Mouse (Mus musculus) intestine, embryonic 14.5 days (tissue): ENCODE results near the gene Atoh8. TPM values are rescaled to one million over a fixed set of nuclear protein-coding genes. Genes with fewer than 3 reads are reported as not detected.

Experiments
- ATAC-seq: fragments of 200-750 bp; cut with Nextera tagmentation; replicated peaks from 2 replicates; pipeline ENCODE4 v1.8.0; 2017; ENCODE audit warnings: low read depth, moderate number of reproducible peaks, moderate TSS enrichment, moderate library complexity; ENCODE audit not compliant: low FRiP score, low TSS enrichment
- DNase-seq: peaks from one replicate; pipeline ENCODE4 v3.0.0-alpha.2; 2018; ENCODE audit warnings: low spot score
- H3K27ac ChIP-seq: fragments of 300-500 bp; sonication (generic); 2 replicates; pipeline ENCODE4 v1.5.1; 2014; ENCODE audit warnings: low read depth, mild to moderate bottlenecking, control low read depth
- H3K27me3 ChIP-seq: fragments of 300-500 bp; sonication (generic); replicated peaks from 2 replicates; pipeline ENCODE4 v1.6.1; 2014; ENCODE audit warnings: low read length, control low read depth; ENCODE audit not compliant: control insufficient read depth, insufficient read depth
- H3K36me3 ChIP-seq: fragments of 300-500 bp; sonication (generic); 2 replicates; pipeline ENCODE4 v1.6.1; 2014; ENCODE audit warnings: low read length, control low read depth; ENCODE audit not compliant: control insufficient read depth, insufficient read depth
- H3K4me1 ChIP-seq: fragments of 300-500 bp; sonication (generic); replicated peaks from 2 replicates; pipeline ENCODE4 v1.6.1; 2014; ENCODE audit warnings: low read length, control low read depth, mixed read lengths; ENCODE audit not compliant: control insufficient read depth, insufficient read depth
- H3K4me2 ChIP-seq: fragments of 300-500 bp; sonication (generic); 2 replicates; pipeline ENCODE4 v1.6.1; 2014; ENCODE audit warnings: low read length
- H3K4me3 ChIP-seq: fragments of 300-500 bp; sonication (generic); 2 replicates; pipeline ENCODE4 v1.5.1; 2014; ENCODE audit warnings: low read depth, low read length, control low read depth, mixed read lengths
- H3K9ac ChIP-seq: fragments of 300-500 bp; sonication (generic); 2 replicates; pipeline ENCODE4 v1.6.1; 2014; ENCODE audit warnings: mild to moderate bottlenecking, low read length
- H3K9me3 ChIP-seq: fragments of 300-500 bp; sonication (generic); 2 replicates; pipeline ENCODE4 v1.6.1; 2016; ENCODE audit warnings: low read length, control low read depth; ENCODE audit not compliant: control insufficient read depth
- WGBS: fragments of 180-500 bp; shearing (Covaris S2); extraction: QIAGEN DNeasy Blood & Tissue Kit; methylation state at CpG from one replicate; pipeline ENCODE4 v1.1.7; 2014; 5-methylcytosine and 5-hydroxymethylcytosine counted together
- polyA plus RNA-seq: library from polyadenylated mRNA; unstranded; fragments of >200 nt; fragmentation: Nextera tagmentation; extraction: Ambion mirVana; gene quantifications from 2 replicates; pipeline ENCODE4 v1.2.1, GENCODE M21; 2014

Atoh8 gene
- polyA plus RNA-seq, 1 experiment from 2014 or later = 8.7 TPM

DNA sequence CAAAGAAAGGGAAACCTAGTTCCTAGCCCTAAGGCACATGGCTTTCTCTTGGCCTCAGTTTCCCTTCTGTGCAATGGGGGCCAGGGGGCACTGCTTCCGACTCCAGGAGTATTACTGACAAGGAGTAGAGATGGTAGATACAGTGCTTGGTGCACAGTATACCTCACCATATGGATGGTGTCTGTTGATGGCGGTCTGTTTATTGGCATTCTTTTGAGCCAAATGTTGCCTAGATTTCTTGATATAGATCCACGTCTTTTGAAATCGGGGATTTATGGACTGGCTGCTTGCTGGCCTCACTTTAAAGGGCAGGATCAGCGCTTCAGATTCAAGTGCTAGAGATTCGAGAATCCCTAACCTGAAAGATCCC, 18.0 kb downstream of the Atoh8 start:
- Histone ChIP-seq H3K27me3 (no peaks in the 10 kb centered on the region), H3K27ac (peak overlapping the region; percentile 77), H3K9me3 (no peaks in the 10 kb centered on the region), H3K9ac (no peak overlapping the region), H3K4me1 (peaks cover 76% of the 10 kb centered on the region), H3K36me3 (no peaks in the 10 kb centered on the region), H3K4me2 (peak overlapping the region; percentile 42), H3K4me3 (no peak overlapping the region)
- DNase-seq = no peak
- peak; percentile 20; the same call in 1 of the 2 replicates for ATAC-seq
- 41% methylated on average over 6 of the region's 6 CpGs for WGBS

DNA sequence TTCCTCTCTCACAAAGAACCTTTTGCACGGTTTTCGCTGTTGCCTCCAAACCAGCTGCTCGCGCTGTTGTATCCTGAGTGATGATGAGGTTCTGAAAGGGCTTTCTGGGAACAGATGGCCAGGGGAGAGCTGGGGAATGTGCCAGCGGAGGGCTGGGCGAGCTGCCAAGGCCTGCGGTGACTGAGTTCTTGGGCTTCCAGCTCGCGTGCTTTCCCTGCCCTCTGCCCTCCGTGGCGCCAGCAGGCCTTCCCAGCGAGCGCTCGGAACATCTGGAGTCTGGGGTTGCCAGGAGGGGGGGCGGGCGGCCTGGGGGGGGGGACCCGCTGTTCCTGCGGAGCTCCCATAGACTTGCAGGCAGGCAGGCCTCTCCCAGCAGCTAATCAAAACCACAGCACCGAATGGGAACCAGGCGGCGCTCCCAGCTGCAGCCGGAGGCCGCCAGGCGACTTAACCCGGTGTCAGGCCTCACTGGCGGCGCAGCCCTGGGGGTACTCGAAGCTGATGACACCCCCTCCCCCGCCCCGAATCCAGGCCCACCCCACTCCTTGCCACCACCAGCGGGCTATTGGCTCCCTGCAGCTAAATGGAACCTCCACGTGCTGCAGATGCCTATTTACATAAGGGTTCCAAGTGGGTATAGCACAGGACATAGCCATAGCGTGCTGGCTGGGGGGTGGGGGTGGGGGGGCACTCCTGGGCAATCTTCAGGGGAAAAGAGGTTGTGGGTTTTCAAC, 18.5 kb downstream of the Atoh8 start:
- H3K27ac ChIP-seq = peak overlapping the region; percentile 77
- ATAC-seq = peak; percentile 91
- H3K4me1 ChIP-seq = peaks cover 72% of the 10 kb centered on the region
- no peak overlapping the region for H3K9ac ChIP-seq
- H3K27me3 ChIP-seq = no peaks in the 10 kb centered on the region
- H3K36me3 ChIP-seq = no peaks in the 10 kb centered on the region
- peak; percentile 98 for DNase-seq
- 1% methylated on average over 31 of the region's 33 CpGs for WGBS
- 0 out of 2 replicates have a peak overlapping the region, but pooled peaks have one; percentile 3 for H3K4me3 ChIP-seq
- no peaks in the 10 kb centered on the region for H3K9me3 ChIP-seq
- H3K4me2 ChIP-seq = peak overlapping the region; percentile 42

DNA sequence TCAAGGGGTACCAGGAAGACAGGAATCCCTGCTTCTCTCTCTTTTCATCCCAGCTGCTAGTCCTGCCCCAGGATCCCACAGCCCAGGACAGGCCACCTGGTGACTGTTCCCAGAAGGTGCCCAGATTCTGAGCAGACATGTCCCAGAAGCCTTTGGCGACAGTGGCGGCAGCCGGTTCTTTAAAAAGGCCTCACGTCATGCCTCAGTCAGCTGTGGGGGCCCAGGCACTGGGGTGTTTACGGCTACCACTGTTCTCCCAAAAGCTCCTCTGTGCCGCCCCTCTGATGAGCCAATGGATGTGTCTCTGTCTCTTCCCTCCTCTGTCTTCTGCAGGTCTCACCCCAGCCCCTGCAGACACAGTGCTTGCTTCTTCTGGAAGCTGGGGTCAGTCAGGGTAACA, 19.8 kb downstream of the Atoh8 start:
- peak overlapping the region; percentile 42 for H3K4me2 ChIP-seq

DNA sequence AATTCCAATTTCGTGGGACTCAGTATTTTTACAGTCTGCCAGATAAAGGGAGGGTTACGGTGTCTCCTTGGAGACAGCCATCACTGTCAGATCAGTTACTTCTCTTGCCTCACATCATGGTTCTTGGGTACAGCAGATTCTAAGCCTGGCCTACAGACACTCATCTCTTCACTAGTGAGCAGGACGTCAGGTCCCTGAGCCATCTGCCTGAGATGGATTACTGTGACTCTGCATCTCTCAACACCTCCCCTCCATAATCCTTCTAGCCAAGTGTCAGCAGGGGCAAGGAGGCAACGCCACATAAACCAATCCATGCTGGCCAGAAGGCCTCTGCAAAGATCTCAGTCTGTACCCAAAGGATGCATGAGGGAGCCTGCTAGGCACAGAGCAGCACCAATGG, 24.0 kb downstream of the Atoh8 start:
- DNase-seq (no peak), ATAC-seq (no peak)
- Histone ChIP-seq H3K9ac (no peak overlapping the region), H3K4me1 (peaks cover 37% of the 10 kb centered on the region), H3K27ac (no peak overlapping the region), H3K27me3 (no peaks in the 10 kb centered on the region), H3K9me3 (no peaks in the 10 kb centered on the region), H3K36me3 (no peaks in the 10 kb centered on the region), H3K4me2 (no peak overlapping the region), H3K4me3 (no peak overlapping the region)
- WGBS = 69% methylated on average over 4 of the region's 4 CpGs

More for the DNA sequence above, 19.8 kb downstream of the Atoh8 start:
- Histone ChIP-seq H3K27ac (peak overlapping the region; percentile 77), H3K9ac (no peak overlapping the region), H3K36me3 (no peaks in the 10 kb centered on the region), H3K4me1 (peaks cover 71% of the 10 kb centered on the region), H3K9me3 (no peaks in the 10 kb centered on the region), H3K27me3 (no peaks in the 10 kb centered on the region), H3K4me3 (no peak overlapping the region)
- DNase-seq = no peak
- 31% methylated on average over 6 of the region's 6 CpGs for WGBS
- no peak for ATAC-seq

DNA sequence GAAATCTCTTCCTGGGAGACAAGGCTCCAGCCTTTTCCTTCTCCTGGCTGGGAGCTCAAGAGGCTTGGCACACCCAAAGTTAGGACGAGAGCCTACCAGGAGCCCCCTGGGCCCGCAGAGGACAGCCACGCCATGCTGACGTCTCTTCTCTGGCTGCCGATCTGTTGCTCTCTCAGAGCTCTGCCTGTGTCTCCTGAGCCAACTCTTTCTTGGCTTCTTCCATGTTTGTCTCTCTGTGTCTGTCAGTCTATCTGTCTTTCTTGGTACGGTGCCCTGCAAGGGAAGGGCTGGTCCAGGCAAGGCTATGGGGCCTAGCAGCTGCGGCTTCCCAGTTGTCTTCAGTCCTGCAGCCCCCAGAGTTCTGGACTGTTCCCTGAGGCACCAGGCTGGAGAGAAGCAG, 24.6 kb downstream of the Atoh8 start:
- Histone ChIP-seq H3K27ac (no peak overlapping the region), H3K9ac (no peak overlapping the region), H3K4me3 (no peak overlapping the region), H3K27me3 (no peaks in the 10 kb centered on the region), H3K4me1 (peaks cover 32% of the 10 kb centered on the region), H3K4me2 (no peak overlapping the region), H3K9me3 (no peaks in the 10 kb centered on the region), H3K36me3 (no peaks in the 10 kb centered on the region)
- DNase-seq (no peak), ATAC-seq (no peak)
- WGBS = 89% methylated on average over 7 of the region's 7 CpGs

DNA sequence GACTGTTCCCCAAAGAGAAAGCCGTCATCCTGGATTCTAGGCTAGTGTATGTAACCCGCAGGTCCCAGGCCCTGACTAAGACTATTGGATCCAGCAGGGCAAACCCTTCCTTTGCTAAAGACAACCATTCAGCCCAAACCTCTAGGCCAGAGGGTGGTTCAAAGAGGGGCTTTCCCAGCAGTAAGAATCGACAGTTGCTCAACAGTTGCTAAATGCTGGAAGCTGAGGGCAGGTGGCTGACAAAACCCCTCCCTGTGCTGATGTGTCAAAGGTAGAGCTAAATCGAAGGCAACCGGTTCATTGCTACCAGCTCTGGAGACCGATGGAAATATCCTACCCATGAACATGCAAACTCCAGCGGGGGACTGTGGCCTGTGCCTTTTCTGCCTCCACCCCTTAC, 25.6 kb downstream of the Atoh8 start:
- Histone ChIP-seq H3K4me1 (peaks cover 21% of the 10 kb centered on the region), H3K4me2 (no peak overlapping the region), H3K9me3 (no peaks in the 10 kb centered on the region), H3K27me3 (no peaks in the 10 kb centered on the region), H3K27ac (no peak overlapping the region), H3K4me3 (no peak overlapping the region), H3K9ac (no peak overlapping the region), H3K36me3 (no peaks in the 10 kb centered on the region)
- 92% methylated on average over 7 of the region's 7 CpGs for WGBS
- no peak for ATAC-seq
- DNase-seq = no peak

DNA sequence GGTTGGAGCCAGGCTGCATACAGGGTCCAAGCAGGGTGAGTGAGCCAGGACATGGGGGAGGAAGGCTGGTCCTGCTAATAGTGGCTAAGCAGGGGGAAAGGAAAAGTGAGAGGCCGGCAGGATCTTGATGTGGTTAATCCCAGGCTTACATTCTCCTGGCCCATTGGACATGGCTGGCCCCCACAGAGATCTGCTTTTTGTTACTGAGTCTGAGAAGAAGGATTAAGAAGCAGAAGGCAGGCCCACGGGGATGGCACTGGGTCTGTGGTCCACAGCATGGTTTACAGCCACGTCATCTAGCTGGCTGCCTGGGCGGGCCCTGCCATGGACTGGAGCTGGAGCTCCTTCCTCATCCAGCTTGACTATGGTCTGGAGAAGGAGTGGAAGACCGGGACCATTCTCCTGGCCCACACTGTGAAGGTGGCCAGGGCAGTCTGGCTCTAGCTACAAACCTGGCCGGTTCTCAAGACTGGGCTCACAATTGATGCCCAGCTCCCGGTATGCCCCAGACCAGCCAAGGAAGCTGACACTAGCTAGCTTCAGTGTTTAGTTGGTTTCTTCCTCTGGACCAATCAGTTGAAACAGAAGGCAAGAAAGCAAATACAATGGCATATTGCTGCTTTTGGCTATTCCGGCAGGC, 26.9 kb downstream of the Atoh8 start:
- ATAC-seq = no peak
- Histone ChIP-seq H3K27ac (no peak overlapping the region), H3K4me2 (no peak overlapping the region), H3K4me3 (no peak overlapping the region), H3K4me1 (peaks cover 11% of the 10 kb centered on the region; the same call in 1 of the 2 replicates), H3K36me3 (no peaks in the 10 kb centered on the region), H3K9me3 (no peaks in the 10 kb centered on the region), H3K27me3 (no peaks in the 10 kb centered on the region), H3K9ac (no peak overlapping the region)
- no peak for DNase-seq
- 79% methylated on average over 8 of the region's 8 CpGs for WGBS

DNA sequence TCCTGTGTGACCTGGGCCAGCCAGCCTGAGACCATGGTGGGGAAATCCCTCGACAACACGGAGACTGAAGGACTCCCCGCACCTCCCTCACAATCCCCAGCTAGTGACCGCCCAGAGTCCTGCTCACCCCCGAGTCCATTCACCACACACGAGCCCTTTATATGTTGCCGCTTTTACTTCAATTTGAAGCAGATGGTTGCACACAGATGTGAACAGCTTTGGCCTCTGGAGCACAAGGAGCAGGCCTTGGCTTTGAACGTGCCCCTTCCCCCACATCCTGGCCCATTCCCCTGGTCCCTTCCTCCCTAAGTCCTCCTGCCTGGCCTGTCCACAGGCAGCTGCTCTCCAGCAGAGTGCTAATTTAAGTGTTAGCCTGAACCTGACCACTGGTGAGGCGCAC, 29.4 kb downstream of the Atoh8 start:
- ATAC-seq (no peak), DNase-seq (no peak)
- H3K4me3 ChIP-seq = no peak overlapping the region
- H3K36me3 ChIP-seq = no peaks in the 10 kb centered on the region
- H3K4me2 ChIP-seq = no peak overlapping the region
- H3K4me1 ChIP-seq = peaks cover 6% of the 10 kb centered on the region
- no peaks in the 10 kb centered on the region for H3K27me3 ChIP-seq
- H3K27ac ChIP-seq = no peak overlapping the region
- 80% methylated on average over 9 of the region's 9 CpGs for WGBS
- no peak overlapping the region for H3K9ac ChIP-seq
- no peaks in the 10 kb centered on the region for H3K9me3 ChIP-seq

DNA sequence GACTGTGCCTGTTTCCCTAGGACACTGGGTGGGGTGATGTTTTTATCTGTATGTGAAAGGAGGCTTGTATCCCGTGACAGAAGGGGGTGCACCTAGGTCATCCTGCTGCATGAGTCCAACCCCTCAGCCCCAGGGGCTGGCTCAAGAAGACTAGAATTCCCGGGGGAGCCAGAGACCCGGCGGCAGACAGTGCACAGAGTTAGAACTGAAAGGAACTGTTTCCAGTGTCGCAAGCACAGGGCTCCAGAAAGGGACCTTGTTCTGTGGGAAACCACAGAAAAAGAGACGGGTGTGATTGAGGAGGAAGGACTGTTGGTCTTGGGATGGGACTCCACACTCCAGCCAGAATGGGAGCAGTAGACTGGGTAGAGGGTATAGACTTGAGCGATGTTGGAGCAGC, 30.5 kb downstream of the Atoh8 start:
- ATAC-seq (no peak), DNase-seq (no peak)
- WGBS = 80% methylated on average over 7 of the region's 7 CpGs
- Histone ChIP-seq H3K27ac (no peak overlapping the region), H3K36me3 (no peaks in the 10 kb centered on the region), H3K4me1 (peaks cover 9% of the 10 kb centered on the region), H3K9ac (no peak overlapping the region), H3K4me3 (no peak overlapping the region), H3K4me2 (no peak overlapping the region), H3K27me3 (no peaks in the 10 kb centered on the region), H3K9me3 (no peaks in the 10 kb centered on the region)
